Mouse (Mus musculus) heart, postnatal 0 days (tissue): Measurements from ENCODE around the gene Nudt12. TPM values are rescaled to one million over a fixed set of nuclear protein-coding genes. Genes with fewer than 3 reads are reported as not detected.

Experiments
- ATAC-seq: fragments of 200-750 bp; cut with Nextera tagmentation; 2 replicates; pipeline ENCODE4 v1.8.0; 2017; ENCODE audit warnings: low read depth, moderate number of reproducible peaks, moderate library complexity; ENCODE audit not compliant: insufficient read depth
- DNase-seq: peaks from one replicate; pipeline ENCODE4 v3.0.0-alpha.2; 2016; ENCODE audit warnings: low spot score
- H3K27ac ChIP-seq: fragments of 300-500 bp; sonication (generic); 2 replicates; pipeline ENCODE4 v1.5.1; 2014; ENCODE audit warnings: low read depth, mild to moderate bottlenecking
- H3K27me3 ChIP-seq: fragments of 300-500 bp; sonication (generic); 2 replicates; pipeline ENCODE4 v1.6.1; 2014; ENCODE audit warnings: low read length, mixed read lengths; ENCODE audit not compliant: control insufficient read depth, insufficient read depth
- H3K36me3 ChIP-seq: fragments of 300-500 bp; sonication (generic); replicated peaks from 2 replicates; pipeline ENCODE4 v1.6.1; 2014; ENCODE audit warnings: low read length, mixed read lengths; ENCODE audit not compliant: control insufficient read depth, insufficient read depth
- H3K4me1 ChIP-seq: fragments of 300-500 bp; sonication (generic); 2 replicates; pipeline ENCODE4 v1.6.1; 2014; ENCODE audit warnings: antibody characterized with exemption; ENCODE audit not compliant: control insufficient read depth, insufficient read depth
- H3K4me2 ChIP-seq: fragments of 300-500 bp; sonication (generic); 2 replicates; pipeline ENCODE4 v1.6.1; 2014; ENCODE audit warnings: low read depth, mild to moderate bottlenecking, low read length, moderate library complexity
- H3K4me3 ChIP-seq: fragments of 300-500 bp; sonication (generic); 2 replicates; pipeline ENCODE4 v1.5.1; 2014; ENCODE audit warnings: low read depth, low read length
- H3K9ac ChIP-seq: fragments of 300-500 bp; sonication (generic); replicated peaks from 2 replicates; pipeline ENCODE4 v1.6.1; 2014; ENCODE audit warnings: low read depth, low read length, mixed read lengths
- H3K9me3 ChIP-seq: fragments of 300-500 bp; sonication (generic); replicated peaks from 2 replicates; pipeline ENCODE4 v1.6.1; 2016; ENCODE audit warnings: low read length; ENCODE audit not compliant: control insufficient read depth
- CTCF ChIP-seq: IDR thresholded peaks from 2 replicates; pipeline ENCODE4 v1.5.1; 2016; ENCODE audit warnings: antibody characterized with exemption, control low read depth, low read depth
- EP300 ChIP-seq: IDR thresholded peaks from 2 replicates; pipeline ENCODE4 v1.6.1; 2016; ENCODE audit warnings: antibody characterized with exemption, low read depth
- WGBS: fragments of 180-500 bp; shearing (Covaris S2); extraction: QIAGEN DNeasy Blood & Tissue Kit; methylation state at CpG from one replicate; pipeline ENCODE4 v1.1.7; 2014; 5-methylcytosine and 5-hydroxymethylcytosine counted together
- polyA plus RNA-seq: library from polyadenylated mRNA; unstranded; fragments of >200 nt; fragmentation: Nextera tagmentation; extraction: Ambion mirVana; gene quantifications from 2 replicates; pipeline ENCODE4 v1.2.1, GENCODE M21; 2015
- total RNA-seq: library from RNA; depleted of rRNA; stranded (reverse); fragments of >200 nt; gene quantifications from 2 replicates; pipeline ENCODE4 v1.2.3, GENCODE M21; 2014; ENCODE audit warnings: low replicate concordance; rRNA removed

The Nudt12 gene
- total RNA-seq (7.8 and 8.3 TPM in 2 replicates), polyA plus RNA-seq (3.6 and 4.2 TPM in 2 replicates)

DNA sequence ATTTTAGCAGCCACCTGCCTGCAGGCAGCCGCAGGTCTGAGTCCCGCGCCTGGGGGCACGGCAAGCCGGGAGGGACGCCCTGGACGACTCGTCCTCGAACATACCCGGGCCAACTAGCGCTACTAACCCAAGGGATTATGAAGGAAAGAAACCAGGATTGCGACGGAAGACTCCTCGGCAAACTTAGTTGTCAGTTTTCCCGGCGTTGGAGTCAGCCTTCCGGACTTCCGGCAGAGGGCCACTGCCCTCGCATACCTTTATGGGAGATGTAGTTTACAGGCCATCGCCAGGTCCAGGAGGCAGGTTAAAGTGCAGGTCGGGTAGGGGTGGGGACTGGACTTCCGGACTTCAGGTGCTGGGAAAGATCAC, at the start of gene Nudt12:
Nudt12 (minus strand) TSS at position 282 of the 369 bp plus-strand sequence.
- peak within 1 kb of the TSS; percentile 73 for H3K4me3 ChIP-seq
- peak within 1 kb of the TSS; percentile 63 for H3K9ac ChIP-seq
- H3K27me3 ChIP-seq: no peaks in the 10 kb centered on the region
- H3K36me3 ChIP-seq: no peaks in the 10 kb centered on the region
- 0 out of 2 replicates have a peak, but pooled peaks cover 7% of the 10 kb centered on the region for H3K4me1 ChIP-seq
- H3K4me2 ChIP-seq: peak within 1 kb of the TSS; percentile 93
- no peak for TF ChIP-seq EP300
- 0 out of 2 replicates have a peak, but pooled peaks have one; percentile 3 for TF ChIP-seq CTCF
- ATAC-seq: peak; percentile 87
- peak within 1 kb of the TSS; percentile 66 for H3K27ac ChIP-seq
- WGBS: under 1% methylated on average over 22 of the region's 22 CpGs
- DNase-seq: peak; percentile 43
- no peaks in the 10 kb centered on the region for H3K9me3 ChIP-seq

DNA sequence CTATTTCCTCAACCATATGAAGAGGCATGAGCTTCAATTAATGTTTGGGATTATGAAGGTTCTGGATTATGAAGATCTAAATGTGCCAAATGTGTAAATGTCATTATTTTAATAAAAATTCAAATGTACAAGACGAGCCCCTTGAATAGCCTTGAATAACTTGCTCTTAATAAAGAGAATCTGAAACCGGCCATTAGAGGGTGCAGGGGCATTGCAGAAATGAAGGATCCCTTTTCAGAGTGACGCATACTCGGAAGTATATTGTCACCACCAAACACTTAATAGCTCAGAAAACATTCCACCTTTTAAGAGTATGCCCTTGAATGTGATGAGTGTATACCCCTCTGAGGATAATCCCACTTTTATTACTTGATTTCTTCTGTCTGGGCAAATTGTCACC, 40.1 kb upstream of the Nudt12 start:
- no peak overlapping the region for H3K9ac ChIP-seq
- TF ChIP-seq EP300 (no peak), CTCF (no peak)
- no peaks in the 10 kb centered on the region for H3K27me3 ChIP-seq
- H3K27ac ChIP-seq: no peak overlapping the region
- H3K36me3 ChIP-seq: no peaks in the 10 kb centered on the region
- no peaks in the 10 kb centered on the region for H3K9me3 ChIP-seq
- ATAC-seq (no peak), DNase-seq (no peak)
- no peaks in the 10 kb centered on the region for H3K4me1 ChIP-seq
- no peak overlapping the region for H3K4me3 ChIP-seq
- no peak overlapping the region for H3K4me2 ChIP-seq
- WGBS: 57% methylated on average over 4 of the region's 4 CpGs

DNA sequence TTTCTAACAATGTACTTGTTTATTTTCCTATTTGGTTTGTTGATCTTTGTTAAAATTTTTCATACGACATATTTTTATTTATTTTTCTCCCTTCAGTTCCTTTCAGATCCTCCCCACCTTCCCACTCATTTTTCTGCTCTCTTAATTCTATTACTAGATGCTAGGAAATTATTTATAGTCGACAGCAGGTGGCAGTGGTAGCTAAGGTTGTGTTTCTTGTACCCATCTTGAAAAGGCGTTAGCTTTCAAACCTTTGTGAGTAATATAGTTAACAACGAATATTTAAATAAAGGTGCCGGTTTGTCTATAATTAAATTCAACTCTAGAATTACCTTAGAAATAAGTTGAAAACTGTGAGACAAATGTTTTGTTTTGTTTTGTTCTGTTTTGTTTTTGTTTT, 26.6 kb upstream of the Nudt12 start:
- Histone ChIP-seq H3K4me1 (no peaks in the 10 kb centered on the region), H3K4me3 (no peak overlapping the region), H3K27ac (no peak overlapping the region), H3K9ac (no peak overlapping the region), H3K27me3 (no peaks in the 10 kb centered on the region), H3K4me2 (no peak overlapping the region), H3K9me3 (no peaks in the 10 kb centered on the region), H3K36me3 (no peaks in the 10 kb centered on the region)
- ATAC-seq: no peak
- DNase-seq: peak; percentile 34
- peak; percentile 44 for TF ChIP-seq CTCF
- TF ChIP-seq EP300: no peak
- WGBS: 33% methylated on average over 5 of the region's 5 CpGs

- WGBS: 83% methylated on average over 3 of the region's 3 CpGs
These were observed 20.3 kb upstream of the Nudt12 start for GRCm38 (mm10) chr17:59033445-59033844.

DNA sequence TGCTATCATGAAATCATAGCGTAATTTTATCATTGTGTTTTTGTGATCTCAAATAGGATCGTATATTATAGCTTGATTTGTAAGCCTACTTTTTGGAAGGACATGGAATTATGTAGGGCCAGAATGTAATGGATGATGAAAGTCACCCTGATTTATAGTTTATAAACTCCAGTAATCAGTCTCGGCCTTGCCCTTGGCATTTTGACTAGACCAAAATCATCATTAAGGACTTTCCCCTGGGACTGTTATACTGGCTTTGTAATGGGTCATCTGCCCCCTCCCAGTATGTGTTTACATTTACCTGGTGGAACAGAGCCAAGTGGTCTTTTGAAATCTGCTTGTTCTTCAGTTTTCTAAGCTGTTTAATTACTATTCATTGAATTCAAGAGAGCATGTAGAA, 13.2 kb upstream of the Nudt12 start:
- H3K27me3 ChIP-seq: no peaks in the 10 kb centered on the region
- DNase-seq (no peak), ATAC-seq (no peak)
- H3K4me2 ChIP-seq: no peak overlapping the region
- H3K36me3 ChIP-seq: no peaks in the 10 kb centered on the region
- 70% methylated on average over 3 of the region's 3 CpGs for WGBS
- no peaks in the 10 kb centered on the region for H3K9me3 ChIP-seq
- H3K4me3 ChIP-seq: no peak overlapping the region
- TF ChIP-seq EP300 (no peak), CTCF (no peak)
- no peaks in the 10 kb centered on the region for H3K4me1 ChIP-seq
- H3K27ac ChIP-seq: no peak overlapping the region
- no peak overlapping the region for H3K9ac ChIP-seq

More at GRCm38 (mm10) chr17:59033445-59033844, 20.3 kb upstream of the Nudt12 start:
- Histone ChIP-seq H3K27ac (no peak overlapping the region), H3K4me2 (no peak overlapping the region), H3K36me3 (no peaks in the 10 kb centered on the region), H3K4me3 (no peak overlapping the region), H3K9ac (no peak overlapping the region), H3K27me3 (no peaks in the 10 kb centered on the region), H3K9me3 (no peaks in the 10 kb centered on the region), H3K4me1 (no peaks in the 10 kb centered on the region)
- ATAC-seq: no peak
- TF ChIP-seq CTCF (no peak), EP300 (no peak)
- no peak for DNase-seq

- no peak overlapping the region for H3K27ac ChIP-seq
- no peak overlapping the region for H3K9ac ChIP-seq
- ATAC-seq (no peak), DNase-seq (no peak)
- no peak overlapping the region for H3K4me3 ChIP-seq
- no peaks in the 10 kb centered on the region for H3K9me3 ChIP-seq
- no peaks in the 10 kb centered on the region for H3K4me1 ChIP-seq
- TF ChIP-seq EP300: no peak
- TF ChIP-seq CTCF: no peak
- no peaks in the 10 kb centered on the region for H3K36me3 ChIP-seq
- no peaks in the 10 kb centered on the region for H3K27me3 ChIP-seq
- WGBS: 51% methylated on average over 6 of the region's 6 CpGs
- H3K4me2 ChIP-seq: no peak overlapping the region
These were observed 11.3 kb upstream of the Nudt12 start for GRCm38 (mm10) chr17:59024502-59024901.
